Mouse (Mus musculus): ENCODE data around the gene S100g. TPM values are rescaled to one million over a fixed set of nuclear protein-coding genes. Genes with fewer than 3 reads are reported as not detected.

The S100g gene
- 1.9 and 2.8 TPM in 2 replicates for polyA plus RNA-seq (2015; fragmentation: Nextera tagmentation; extraction: Ambion mirVana)

- ATAC-seq (ENCODE audit: low read depth), result 0 out of 2 replicates have a peak, but pooled peaks have one; percentile 31
- Histone ChIP-seq H3K4me1 (replicated peaks; ENCODE audit: control insufficient read depth, insufficient read depth, low read length) (no peaks in the 10 kb centered on the region), H3K27ac (ENCODE audit: low read length) (no peak within 1 kb of the TSS), H3K27me3 (ENCODE audit: control insufficient read depth, insufficient read depth, low read depth, low read length) (no peaks in the 10 kb centered on the region), H3K4me2 (ENCODE audit: low read depth, low read length) (no peak within 1 kb of the TSS), H3K9me3 (ENCODE audit: control insufficient read depth, low read length) (no peaks in the 10 kb centered on the region), H3K9ac (ENCODE audit: low read length) (no peak within 1 kb of the TSS), H3K4me3 (ENCODE audit: low read length) (no peak within 1 kb of the TSS), H3K36me3 (ENCODE audit: control insufficient read depth, insufficient read depth, low read length) (no peaks in the 10 kb centered on the region)
- WGBS, result 24% methylated on average over 3 of the region's 3 CpGs
Measured at GRCm38 (mm10) chrX:162964383-162964782, at the start of gene S100g. TSS of gene S100g (minus strand) at chrX:162964599.

GRCm38 (mm10) chrX:162992121-162992520, 27.7 kb upstream of the S100g start:
- Histone ChIP-seq H3K27me3 (ENCODE audit: control insufficient read depth, insufficient read depth, low read depth, low read length) (no peaks in the 10 kb centered on the region), H3K4me1 (replicated peaks; ENCODE audit: control insufficient read depth, insufficient read depth, low read length) (no peaks in the 10 kb centered on the region), H3K9ac (ENCODE audit: low read length) (no peak overlapping the region), H3K27ac (ENCODE audit: low read length) (no peak overlapping the region), H3K4me3 (ENCODE audit: low read length) (no peak overlapping the region), H3K36me3 (ENCODE audit: control insufficient read depth, insufficient read depth, low read length) (no peaks in the 10 kb centered on the region), H3K4me2 (ENCODE audit: low read depth, low read length) (no peak overlapping the region), H3K9me3 (ENCODE audit: control insufficient read depth, low read length) (no peaks in the 10 kb centered on the region)
- WGBS, result 57% methylated on average over 3 of the region's 3 CpGs
- no peak for ATAC-seq (ENCODE audit: low read depth)

DNA sequence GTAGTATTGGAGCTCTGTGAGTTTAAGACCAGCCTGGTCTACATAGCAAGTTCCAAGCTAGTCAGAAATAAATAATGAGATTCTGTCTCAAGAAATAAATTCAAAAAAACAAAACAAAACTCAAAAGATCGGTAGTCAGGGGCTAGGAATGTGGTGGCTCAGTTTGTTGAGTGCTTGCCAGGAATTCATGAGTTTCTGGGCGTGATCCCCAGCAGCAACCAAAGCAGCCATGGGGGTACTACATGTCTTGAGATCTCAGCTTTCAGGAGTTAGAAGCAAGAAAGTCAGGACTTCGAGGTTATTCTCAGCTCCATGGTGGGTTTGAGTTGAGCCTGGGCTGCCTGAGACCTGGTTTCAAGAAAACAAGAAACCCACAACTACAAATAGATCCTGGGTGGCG, 27.0 kb upstream of the S100g start:
- no peak for ATAC-seq (ENCODE audit: low read depth)
- no peaks in the 10 kb centered on the region for H3K4me1 ChIP-seq (replicated peaks; ENCODE audit: control insufficient read depth, insufficient read depth, low read length)
- H3K27me3 ChIP-seq (ENCODE audit: control insufficient read depth, insufficient read depth, low read depth, low read length), result no peaks in the 10 kb centered on the region
- H3K27ac ChIP-seq (ENCODE audit: low read length), result no peak overlapping the region
- H3K4me3 ChIP-seq (ENCODE audit: low read length), result no peak overlapping the region
- 63% methylated on average over 4 of the region's 4 CpGs for WGBS
- no peaks in the 10 kb centered on the region for H3K36me3 ChIP-seq (ENCODE audit: control insufficient read depth, insufficient read depth, low read length)
- no peak overlapping the region for H3K9ac ChIP-seq (ENCODE audit: low read length)
- no peak overlapping the region for H3K4me2 ChIP-seq (ENCODE audit: low read depth, low read length)
- no peaks in the 10 kb centered on the region for H3K9me3 ChIP-seq (ENCODE audit: control insufficient read depth, low read length)

GRCm38 (mm10) chrX:162986876-162987495, 22.6 kb upstream of the S100g start:
- H3K4me2 ChIP-seq (ENCODE audit: low read depth, low read length), result no peak overlapping the region
- no peaks in the 10 kb centered on the region for H3K4me1 ChIP-seq (replicated peaks; ENCODE audit: control insufficient read depth, insufficient read depth, low read length)
- H3K9me3 ChIP-seq (ENCODE audit: control insufficient read depth, low read length), result no peaks in the 10 kb centered on the region
- H3K9ac ChIP-seq (ENCODE audit: low read length), result no peak overlapping the region
- no peak overlapping the region for H3K27ac ChIP-seq (ENCODE audit: low read length)
- no peaks in the 10 kb centered on the region for H3K27me3 ChIP-seq (ENCODE audit: control insufficient read depth, insufficient read depth, low read depth, low read length)
- no peak for ATAC-seq (ENCODE audit: low read depth)
- no peak overlapping the region for H3K4me3 ChIP-seq (ENCODE audit: low read length)
- WGBS, result 82% methylated on average over 10 of the region's 10 CpGs
- H3K36me3 ChIP-seq (ENCODE audit: control insufficient read depth, insufficient read depth, low read length), result no peaks in the 10 kb centered on the region

- Histone ChIP-seq H3K4me2 (ENCODE audit: low read depth, low read length) (no peak overlapping the region), H3K4me1 (replicated peaks; ENCODE audit: control insufficient read depth, insufficient read depth, low read length) (no peaks in the 10 kb centered on the region), H3K4me3 (ENCODE audit: low read length) (no peak overlapping the region), H3K9ac (ENCODE audit: low read length) (no peak overlapping the region), H3K9me3 (ENCODE audit: control insufficient read depth, low read length) (no peaks in the 10 kb centered on the region), H3K27me3 (ENCODE audit: control insufficient read depth, insufficient read depth, low read depth, low read length) (no peaks in the 10 kb centered on the region; the same call in 1 of the 2 replicates), H3K36me3 (ENCODE audit: control insufficient read depth, insufficient read depth, low read length) (no peaks in the 10 kb centered on the region), H3K27ac (ENCODE audit: low read length) (no peak overlapping the region)
- WGBS, result 76% methylated on average over 3 of the region's 3 CpGs
- no peak for ATAC-seq (ENCODE audit: low read depth)
Measured at GRCm38 (mm10) chrX:162976194-162976593, 11.8 kb upstream of the S100g start.

DNA sequence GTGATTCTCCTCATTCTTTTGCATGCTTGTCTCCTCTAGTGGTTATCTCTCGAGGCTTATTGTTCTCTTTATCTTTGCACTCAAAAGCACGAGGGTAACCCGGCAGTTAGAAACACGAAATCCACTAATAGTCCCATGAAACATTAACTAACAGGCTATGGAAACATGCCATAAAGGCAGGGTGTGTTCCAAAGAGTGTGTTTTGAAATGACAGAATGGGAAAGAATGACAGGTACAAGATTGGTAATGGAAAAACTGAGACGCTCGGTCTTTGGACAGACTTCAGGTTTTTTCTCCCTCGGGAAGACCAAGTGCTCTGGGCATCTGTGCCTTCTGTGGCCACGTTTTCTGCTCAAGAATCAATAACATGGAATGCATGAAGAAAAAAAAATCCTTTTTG, 3.1 kb upstream of the S100g start:
- 58% methylated on average over 8 of the region's 8 CpGs for WGBS
- H3K4me3 ChIP-seq (ENCODE audit: low read length), result no peak overlapping the region
- H3K4me2 ChIP-seq (ENCODE audit: low read depth, low read length), result no peak overlapping the region
- no peak overlapping the region for H3K27ac ChIP-seq (ENCODE audit: low read length)
- no peaks in the 10 kb centered on the region for H3K4me1 ChIP-seq (replicated peaks; ENCODE audit: control insufficient read depth, insufficient read depth, low read length)
- no peaks in the 10 kb centered on the region; the same call in 1 of the 2 replicates for H3K27me3 ChIP-seq (ENCODE audit: control insufficient read depth, insufficient read depth, low read depth, low read length)
- H3K36me3 ChIP-seq (ENCODE audit: control insufficient read depth, insufficient read depth, low read length), result no peaks in the 10 kb centered on the region
- ATAC-seq (ENCODE audit: low read depth), result no peak
- H3K9me3 ChIP-seq (ENCODE audit: control insufficient read depth, low read length), result no peaks in the 10 kb centered on the region
- H3K9ac ChIP-seq (ENCODE audit: low read length), result no peak overlapping the region

DNA sequence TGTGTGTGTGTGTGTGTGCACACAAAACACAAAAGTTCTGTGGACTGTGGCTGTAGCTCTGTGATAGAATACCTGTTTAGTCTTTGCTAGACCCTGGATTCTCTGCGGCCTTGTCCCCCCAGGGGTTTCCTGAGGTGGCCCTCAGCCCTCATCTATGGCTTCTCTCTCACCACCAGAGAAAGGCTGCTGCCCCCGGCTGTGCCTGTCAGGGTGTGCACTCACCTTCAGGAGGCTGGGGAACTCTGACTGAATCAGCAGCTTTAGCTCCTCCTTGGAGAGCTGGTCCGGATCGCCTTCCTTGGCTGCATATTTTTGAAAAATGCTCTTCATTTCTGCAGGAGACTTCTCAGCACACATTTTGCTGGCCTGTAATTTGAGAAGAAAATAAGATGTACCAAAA, 559 bp downstream of the S100g start:
- Histone ChIP-seq H3K27ac (ENCODE audit: low read length) (no peak overlapping the region), H3K9ac (ENCODE audit: low read length) (no peak overlapping the region), H3K4me3 (ENCODE audit: low read length) (no peak overlapping the region), H3K36me3 (ENCODE audit: control insufficient read depth, insufficient read depth, low read length) (no peaks in the 10 kb centered on the region), H3K4me1 (replicated peaks; ENCODE audit: control insufficient read depth, insufficient read depth, low read length) (no peaks in the 10 kb centered on the region), H3K27me3 (ENCODE audit: control insufficient read depth, insufficient read depth, low read depth, low read length) (no peaks in the 10 kb centered on the region), H3K9me3 (ENCODE audit: control insufficient read depth, low read length) (no peaks in the 10 kb centered on the region), H3K4me2 (ENCODE audit: low read depth, low read length) (no peak overlapping the region)
- 26% methylated on average over 4 of the region's 4 CpGs for WGBS
- ATAC-seq (ENCODE audit: low read depth), result 0 out of 2 replicates have a peak, but pooled peaks have one; percentile 31

DNA sequence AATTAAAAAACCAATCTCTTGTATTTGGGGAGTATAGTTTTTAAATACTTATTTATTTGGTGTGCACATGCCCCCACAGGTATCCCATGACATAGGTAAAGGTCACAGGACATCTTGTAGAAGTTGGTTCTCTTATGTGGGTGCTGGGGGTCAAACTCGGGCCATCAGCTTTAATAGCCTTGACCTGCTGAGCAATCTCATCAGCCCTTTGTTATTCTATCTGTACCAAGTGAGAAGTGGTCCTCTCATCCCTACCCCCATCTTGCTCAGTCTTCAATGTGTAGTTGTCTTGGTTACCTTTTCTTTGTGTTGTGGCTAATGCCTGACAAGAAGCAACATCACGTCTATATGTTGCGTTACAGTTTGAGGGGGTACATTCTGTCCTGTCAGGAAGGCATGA, 6.5 kb downstream of the S100g start:
- H3K27me3 ChIP-seq (ENCODE audit: control insufficient read depth, insufficient read depth, low read depth, low read length), result no peaks in the 10 kb centered on the region
- WGBS, result 78% methylated on average over 3 of the region's 3 CpGs
- no peaks in the 10 kb centered on the region for H3K36me3 ChIP-seq (ENCODE audit: control insufficient read depth, insufficient read depth, low read length)
- ATAC-seq (ENCODE audit: low read depth), result no peak
- no peak overlapping the region for H3K4me2 ChIP-seq (ENCODE audit: low read depth, low read length)
- H3K4me3 ChIP-seq (ENCODE audit: low read length), result no peak overlapping the region
- no peaks in the 10 kb centered on the region for H3K4me1 ChIP-seq (replicated peaks; ENCODE audit: control insufficient read depth, insufficient read depth, low read length)
- no peak overlapping the region for H3K27ac ChIP-seq (ENCODE audit: low read length)
- no peak overlapping the region for H3K9ac ChIP-seq (ENCODE audit: low read length)
- no peaks in the 10 kb centered on the region for H3K9me3 ChIP-seq (ENCODE audit: control insufficient read depth, low read length)

DNA sequence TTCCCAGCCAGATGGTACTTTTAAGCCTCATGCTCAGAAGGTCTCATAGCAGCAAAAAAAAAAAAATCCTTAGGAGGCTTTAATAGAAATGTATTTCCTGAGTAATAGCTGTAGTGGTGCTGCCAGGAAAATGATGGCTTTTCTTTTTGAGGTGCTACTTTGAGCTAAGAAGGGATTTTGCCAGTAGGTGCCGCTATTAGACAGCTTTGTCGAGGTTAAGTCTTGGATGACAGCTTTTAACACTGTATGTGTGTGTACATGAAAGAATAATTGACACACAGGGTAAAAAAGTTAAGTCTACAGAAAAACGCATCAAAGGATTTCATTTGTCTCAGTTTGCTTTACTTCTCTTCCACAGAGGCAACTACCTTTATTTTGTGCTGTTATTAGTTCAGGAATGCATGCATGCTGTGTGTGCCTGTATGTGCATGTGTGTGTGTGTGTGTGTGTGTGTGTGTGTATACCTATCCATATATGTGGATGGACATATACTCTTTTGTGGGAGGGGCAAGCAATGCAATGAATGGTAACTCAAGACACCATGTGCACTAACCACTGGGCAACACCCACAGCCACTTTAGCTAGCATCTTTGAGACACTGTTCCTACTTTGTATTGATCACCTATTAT, 14.5 kb downstream of the S100g start:
- Histone ChIP-seq H3K9ac (ENCODE audit: low read length) (no peak overlapping the region), H3K27me3 (ENCODE audit: control insufficient read depth, insufficient read depth, low read depth, low read length) (no peaks in the 10 kb centered on the region), H3K27ac (ENCODE audit: low read length) (no peak overlapping the region), H3K9me3 (ENCODE audit: control insufficient read depth, low read length) (no peaks in the 10 kb centered on the region), H3K36me3 (ENCODE audit: control insufficient read depth, insufficient read depth, low read length) (no peaks in the 10 kb centered on the region), H3K4me2 (ENCODE audit: low read depth, low read length) (no peak overlapping the region), H3K4me1 (replicated peaks; ENCODE audit: control insufficient read depth, insufficient read depth, low read length) (no peaks in the 10 kb centered on the region), H3K4me3 (ENCODE audit: low read length) (no peak overlapping the region)
- 26% methylated on average over 3 of the region's 3 CpGs for WGBS
- no peak for ATAC-seq (ENCODE audit: low read depth)
